Mouse (Mus musculus) heart, postnatal 0 days (tissue): ENCODE data around the gene Bmp2k. TPM values are rescaled to one million over a fixed set of nuclear protein-coding genes. Genes with fewer than 3 reads are reported as not detected.

ENCODE experiments used
- ATAC-seq: fragments of 200-750 bp; cut with Nextera tagmentation; 2 replicates; pipeline ENCODE4 v1.8.0; 2017; ENCODE audit warnings: low read depth, moderate number of reproducible peaks, moderate library complexity; ENCODE audit not compliant: insufficient read depth
- DNase-seq: peaks from one replicate; pipeline ENCODE4 v3.0.0-alpha.2; 2016; ENCODE audit warnings: low spot score
- H3K27ac ChIP-seq: fragments of 300-500 bp; sonication (generic); 2 replicates; pipeline ENCODE4 v1.5.1; 2014; ENCODE audit warnings: low read depth, mild to moderate bottlenecking
- H3K27me3 ChIP-seq: fragments of 300-500 bp; sonication (generic); 2 replicates; pipeline ENCODE4 v1.6.1; 2014; ENCODE audit warnings: low read length, mixed read lengths; ENCODE audit not compliant: control insufficient read depth, insufficient read depth
- H3K36me3 ChIP-seq: fragments of 300-500 bp; sonication (generic); replicated peaks from 2 replicates; pipeline ENCODE4 v1.6.1; 2014; ENCODE audit warnings: low read length, mixed read lengths; ENCODE audit not compliant: control insufficient read depth, insufficient read depth
- H3K4me1 ChIP-seq: fragments of 300-500 bp; sonication (generic); 2 replicates; pipeline ENCODE4 v1.6.1; 2014; ENCODE audit warnings: antibody characterized with exemption; ENCODE audit not compliant: control insufficient read depth, insufficient read depth
- H3K4me2 ChIP-seq: fragments of 300-500 bp; sonication (generic); 2 replicates; pipeline ENCODE4 v1.6.1; 2014; ENCODE audit warnings: low read depth, mild to moderate bottlenecking, low read length, moderate library complexity
- H3K4me3 ChIP-seq: fragments of 300-500 bp; sonication (generic); 2 replicates; pipeline ENCODE4 v1.5.1; 2014; ENCODE audit warnings: low read depth, low read length
- H3K9ac ChIP-seq: fragments of 300-500 bp; sonication (generic); replicated peaks from 2 replicates; pipeline ENCODE4 v1.6.1; 2014; ENCODE audit warnings: low read depth, low read length, mixed read lengths
- H3K9me3 ChIP-seq: fragments of 300-500 bp; sonication (generic); replicated peaks from 2 replicates; pipeline ENCODE4 v1.6.1; 2016; ENCODE audit warnings: low read length; ENCODE audit not compliant: control insufficient read depth
- CTCF ChIP-seq: IDR thresholded peaks from 2 replicates; pipeline ENCODE4 v1.5.1; 2016; ENCODE audit warnings: antibody characterized with exemption, control low read depth, low read depth
- EP300 ChIP-seq: IDR thresholded peaks from 2 replicates; pipeline ENCODE4 v1.6.1; 2016; ENCODE audit warnings: antibody characterized with exemption, low read depth
- WGBS: fragments of 180-500 bp; shearing (Covaris S2); extraction: QIAGEN DNeasy Blood & Tissue Kit; methylation state at CpG from one replicate; pipeline ENCODE4 v1.1.7; 2014; 5-methylcytosine and 5-hydroxymethylcytosine counted together
- polyA plus RNA-seq: library from polyadenylated mRNA; unstranded; fragments of >200 nt; fragmentation: Nextera tagmentation; extraction: Ambion mirVana; gene quantifications from 2 replicates; pipeline ENCODE4 v1.2.1, GENCODE M21; 2015
- total RNA-seq: library from RNA; depleted of rRNA; stranded (reverse); fragments of >200 nt; gene quantifications from 2 replicates; pipeline ENCODE4 v1.2.3, GENCODE M21; 2014; ENCODE audit warnings: low replicate concordance

Gene Bmp2k
- total and polyA plus RNA-seq, 2 experiments from 2014 or later: 6.8 to 7.0 TPM

DNA sequence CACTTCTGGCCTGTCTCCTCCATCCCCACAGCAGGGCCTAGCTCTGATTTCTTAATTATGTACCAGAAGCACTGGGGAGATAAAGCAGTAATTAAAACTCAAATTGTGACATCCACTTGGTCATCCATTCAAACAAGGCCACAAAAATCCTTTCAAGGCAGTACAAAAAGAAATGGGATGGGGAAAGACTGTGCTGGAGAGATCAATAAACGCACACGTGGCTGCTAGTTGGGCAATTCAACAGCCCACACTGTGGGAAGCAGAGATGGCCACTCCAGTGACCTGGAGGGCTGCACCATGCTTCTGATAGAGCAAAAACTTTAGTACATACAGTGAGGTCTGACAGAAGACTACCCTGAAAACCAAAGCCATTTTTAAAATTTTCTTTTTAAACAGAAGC is 112.6 kb downstream of the Bmp2k start:
- TF ChIP-seq EP300 (no peak), CTCF (no peak)
- no peak overlapping the region for H3K27ac ChIP-seq
- 0 out of 2 replicates have a peak, but pooled peaks cover 5% of the 10 kb centered on the region for H3K4me1 ChIP-seq
- H3K4me2 ChIP-seq: no peak overlapping the region
- WGBS: 67% methylated on average over 2 of the region's 2 CpGs
- ATAC-seq (no peak), DNase-seq (no peak)
- no peaks in the 10 kb centered on the region for H3K36me3 ChIP-seq
- no peak overlapping the region for H3K4me3 ChIP-seq
- no peaks in the 10 kb centered on the region for H3K9me3 ChIP-seq
- no peak overlapping the region for H3K9ac ChIP-seq
- H3K27me3 ChIP-seq: no peaks in the 10 kb centered on the region

DNA sequence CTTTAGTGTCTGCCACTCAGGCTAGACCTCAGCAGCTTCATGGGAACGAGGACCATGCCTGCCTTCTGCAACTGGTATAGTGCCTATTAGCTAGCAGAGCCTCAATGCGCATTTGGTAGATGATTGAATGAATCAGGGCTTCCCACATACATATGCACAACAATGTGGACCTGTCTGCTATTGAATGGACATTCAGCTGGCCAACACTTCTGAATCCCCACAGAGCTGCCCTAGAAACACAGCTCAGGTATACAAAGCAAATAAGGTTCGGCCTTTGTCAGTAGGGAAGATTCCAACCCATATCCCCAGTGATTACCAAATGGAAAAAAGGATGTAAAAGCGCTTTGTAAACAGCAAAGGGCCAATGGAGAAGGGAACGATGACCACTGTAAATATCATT is 113.2 kb downstream of the Bmp2k start:
- Histone ChIP-seq H3K4me1 (0 out of 2 replicates have a peak, but pooled peaks cover 5% of the 10 kb centered on the region), H3K27me3 (no peaks in the 10 kb centered on the region), H3K36me3 (no peaks in the 10 kb centered on the region), H3K4me3 (peak overlapping the region; percentile 89), H3K4me2 (peak overlapping the region; percentile 93), H3K9ac (peak overlapping the region; percentile 61; the same call in 1 of the 2 replicates), H3K9me3 (no peaks in the 10 kb centered on the region), H3K27ac (no peak overlapping the region)
- DNase-seq (no peak), ATAC-seq (no peak)
- 21% methylated on average over 5 of the region's 5 CpGs for WGBS
- TF ChIP-seq CTCF (no peak), EP300 (no peak)

DNA sequence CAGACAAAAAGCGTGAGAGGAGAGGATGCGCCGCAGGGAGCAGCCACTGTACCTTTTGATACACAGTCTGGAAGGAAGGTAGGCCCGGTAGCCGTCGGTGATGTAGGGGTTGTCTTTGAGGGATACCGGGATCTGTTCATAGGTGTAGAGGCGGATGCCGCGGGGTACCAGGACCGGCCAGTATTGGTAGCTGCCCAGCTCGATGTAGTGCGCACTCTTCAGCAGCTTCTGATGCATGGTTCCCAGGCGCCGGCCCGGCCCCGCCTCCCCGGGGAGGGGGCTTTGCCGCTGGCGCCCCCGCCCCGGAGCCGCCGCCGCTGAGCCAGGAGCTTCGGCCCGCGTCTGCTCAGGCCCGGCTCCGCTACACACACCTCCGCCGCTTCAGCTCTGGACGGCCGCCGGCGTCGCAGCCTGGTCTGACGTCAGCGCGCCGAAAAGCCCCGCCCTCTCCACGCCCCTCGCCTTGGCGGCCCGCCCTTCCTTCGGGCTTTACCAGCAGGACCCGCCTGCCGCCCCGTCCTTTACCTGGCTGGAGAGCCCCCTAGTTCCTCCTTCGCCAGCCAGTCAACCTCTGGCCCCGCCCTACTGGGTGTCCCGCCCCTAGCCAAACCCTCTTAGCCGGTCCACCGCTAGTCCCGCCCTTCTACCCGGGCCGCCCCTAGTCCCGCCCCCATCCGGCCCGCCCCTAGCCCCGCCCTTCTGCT is 113.9 kb downstream of the Bmp2k start, which contains the start of gene Paqr3:
Paqr3 (minus strand) TSS at position 390 of the 704 bp plus-strand sequence.
- H3K27ac ChIP-seq: peak within 1 kb of the TSS; percentile 48; the same call in 1 of the 2 replicates
- peak; percentile 97 for ATAC-seq
- no peaks in the 10 kb centered on the region for H3K36me3 ChIP-seq
- no peaks in the 10 kb centered on the region for H3K9me3 ChIP-seq
- under 1% methylated on average over 58 of the region's 62 CpGs for WGBS
- peak; percentile 89 for DNase-seq
- H3K4me1 ChIP-seq: 0 out of 2 replicates have a peak, but pooled peaks cover 5% of the 10 kb centered on the region
- TF ChIP-seq EP300: no peak
- 0 out of 2 replicates have a peak, but pooled peaks have one; percentile 3 for TF ChIP-seq CTCF
- H3K27me3 ChIP-seq: no peaks in the 10 kb centered on the region
- H3K4me3 ChIP-seq: peak within 1 kb of the TSS; percentile 89
- H3K9ac ChIP-seq: peak within 1 kb of the TSS; percentile 61
- H3K4me2 ChIP-seq: peak within 1 kb of the TSS; percentile 93

DNA sequence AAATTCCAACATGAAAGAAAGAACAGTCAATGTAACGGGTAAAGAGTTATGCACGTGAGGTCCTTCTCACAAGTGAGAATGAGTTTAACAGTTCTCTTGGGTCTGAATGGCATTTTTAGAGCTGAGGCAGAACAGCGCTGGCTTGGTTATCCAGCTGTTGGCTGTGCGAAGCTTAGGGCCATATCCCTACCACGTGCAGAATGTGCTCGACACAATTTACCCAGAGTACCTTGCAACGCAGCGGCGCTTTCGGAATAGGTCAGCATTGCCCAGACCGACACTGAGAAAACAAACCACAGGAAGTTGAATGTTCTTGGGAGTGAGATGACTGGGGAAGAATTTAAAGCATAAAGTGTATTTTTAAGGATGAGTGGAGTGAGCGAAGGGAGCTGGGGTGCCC is 127.5 kb downstream of the Bmp2k start:
- Histone ChIP-seq H3K36me3 (no peaks in the 10 kb centered on the region), H3K27me3 (no peaks in the 10 kb centered on the region), H3K9ac (no peak overlapping the region), H3K9me3 (no peaks in the 10 kb centered on the region), H3K4me3 (no peak overlapping the region), H3K4me1 (no peaks in the 10 kb centered on the region), H3K4me2 (no peak overlapping the region), H3K27ac (no peak overlapping the region)
- ATAC-seq (no peak), DNase-seq (no peak)
- TF ChIP-seq EP300 (no peak), CTCF (no peak)
- 67% methylated on average over 12 of the region's 12 CpGs for WGBS

DNA sequence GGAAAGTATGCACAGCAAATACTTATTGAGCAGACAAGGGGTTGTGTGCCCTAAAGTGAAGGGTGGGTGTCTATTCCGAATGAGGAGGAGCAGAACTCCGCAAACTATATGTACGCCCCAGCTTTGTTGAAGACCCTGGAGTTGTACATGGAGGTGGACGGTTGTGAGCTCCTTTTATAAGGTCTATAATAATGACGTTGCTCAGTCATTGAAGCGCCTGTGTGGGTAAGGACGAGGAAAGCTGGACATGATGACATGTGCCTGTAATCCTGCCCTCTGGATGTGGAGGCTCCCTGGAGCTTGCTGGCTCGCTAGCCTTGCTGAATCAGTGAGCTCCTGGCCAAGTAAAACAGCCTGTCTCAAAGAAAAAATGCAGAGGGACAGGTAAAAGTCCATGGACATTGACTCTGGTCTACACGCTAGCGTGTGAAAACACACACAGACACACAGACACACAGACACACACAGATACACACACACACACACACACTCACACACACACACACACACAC is 128.0 kb downstream of the Bmp2k start:
- no peaks in the 10 kb centered on the region for H3K27me3 ChIP-seq
- H3K36me3 ChIP-seq: no peaks in the 10 kb centered on the region
- TF ChIP-seq EP300 (no peak), CTCF (no peak)
- no peak overlapping the region for H3K9ac ChIP-seq
- no peak overlapping the region for H3K4me3 ChIP-seq
- WGBS: 56% methylated on average over 10 of the region's 10 CpGs
- ATAC-seq: no peak
- H3K4me2 ChIP-seq: no peak overlapping the region
- no peak overlapping the region for H3K27ac ChIP-seq
- no peak for DNase-seq
- no peaks in the 10 kb centered on the region for H3K9me3 ChIP-seq
- no peaks in the 10 kb centered on the region for H3K4me1 ChIP-seq
